Mouse (Mus musculus) midbrain, embryonic 12.5 days (tissue): ENCODE data around the gene L2hgdh. TPM values are rescaled to one million over a fixed set of nuclear protein-coding genes. Genes with fewer than 3 reads are reported as not detected.

Experiments used
- ATAC-seq: fragments of 200-750 bp; cut with Nextera tagmentation; 2 replicates; pipeline ENCODE4 v1.8.0; 2017; ENCODE audit warnings: low read depth, moderate TSS enrichment, moderate library complexity; ENCODE audit not compliant: low FRiP score
- H3K27ac ChIP-seq: fragments of 300-500 bp; sonication (generic); replicated peaks from 2 replicates; pipeline ENCODE4 v1.5.1; 2016; ENCODE audit warnings: mild to moderate bottlenecking
- H3K27me3 ChIP-seq: fragments of 300-500 bp; sonication (generic); 2 replicates; pipeline ENCODE4 v1.6.1; 2016; ENCODE audit warnings: mild to moderate bottlenecking
- H3K36me3 ChIP-seq: fragments of 300-500 bp; sonication (generic); 2 replicates; pipeline ENCODE4 v1.6.1; 2016
- H3K4me1 ChIP-seq: fragments of 300-500 bp; sonication (generic); 2 replicates; pipeline ENCODE4 v1.6.1; 2016
- H3K4me2 ChIP-seq: fragments of 300-500 bp; sonication (generic); replicated peaks from 2 replicates; pipeline ENCODE4 v1.6.1; 2016; ENCODE audit warnings: mild to moderate bottlenecking, moderate library complexity
- H3K4me3 ChIP-seq: fragments of 300-500 bp; sonication (generic); 2 replicates; pipeline ENCODE4 v1.5.1; 2016; ENCODE audit warnings: mild to moderate bottlenecking
- H3K9ac ChIP-seq: fragments of 300-500 bp; sonication (generic); replicated peaks from 2 replicates; pipeline ENCODE4 v1.6.1; 2016; ENCODE audit warnings: mild to moderate bottlenecking, moderate library complexity
- H3K9me3 ChIP-seq: fragments of 300-500 bp; sonication (generic); 2 replicates; pipeline ENCODE4 v1.6.1; 2016; ENCODE audit warnings: mild to moderate bottlenecking
- WGBS: fragments of 180-500 bp; shearing (Covaris S2); methylation state at CpG from one replicate; pipeline ENCODE4 v1.1.7; 2016; 5-methylcytosine and 5-hydroxymethylcytosine counted together
- polyA plus RNA-seq: library from polyadenylated mRNA; unstranded; fragments of >200 nt; fragmentation: Nextera tagmentation; extraction: Ambion mirVana; gene quantifications from 2 replicates; pipeline ENCODE4 v1.2.1, GENCODE M21; 2016

Gene L2hgdh
- 12.4 and 13.5 TPM in 2 replicates for polyA plus RNA-seq

- ATAC-seq = peak; percentile 97
- H3K27ac ChIP-seq = peak within 1 kb of the TSS; percentile 86
- H3K36me3 ChIP-seq = peaks cover 7% of the 10 kb centered on the region
- WGBS = 1% methylated on average over 60 of the region's 60 CpGs
- H3K4me1 ChIP-seq = peaks cover 16% of the 10 kb centered on the region
- peak within 1 kb of the TSS; percentile 87 for H3K4me2 ChIP-seq
- peak within 1 kb of the TSS; percentile 67 for H3K9ac ChIP-seq
- no peaks in the 10 kb centered on the region; the same call in 1 of the 2 replicates for H3K9me3 ChIP-seq
- H3K27me3 ChIP-seq = no peaks in the 10 kb centered on the region
- H3K4me3 ChIP-seq = peak within 1 kb of the TSS; percentile 64
Observed at GRCm38 (mm10) chr12:69724711-69725460, at the start of gene L2hgdh, which contains the start of gene Atp5s. L2hgdh (minus strand) TSS chr12:69724873. Atp5s (plus strand) TSS chr12:69724950.

GRCm38 (mm10) chr12:69768841-69769240 lies 44.2 kb upstream of the L2hgdh start:
- H3K4me1 ChIP-seq = peaks cover 26% of the 10 kb centered on the region
- no peaks in the 10 kb centered on the region for H3K36me3 ChIP-seq
- ATAC-seq = no peak
- WGBS = 85% methylated on average over 2 of the region's 2 CpGs
- H3K4me2 ChIP-seq = no peak overlapping the region
- no peak overlapping the region for H3K9ac ChIP-seq
- H3K27me3 ChIP-seq = no peaks in the 10 kb centered on the region
- H3K27ac ChIP-seq = no peak overlapping the region
- no peak overlapping the region for H3K4me3 ChIP-seq
- H3K9me3 ChIP-seq = no peaks in the 10 kb centered on the region

- Histone ChIP-seq H3K4me3 (no peak overlapping the region), H3K9ac (no peak overlapping the region), H3K36me3 (no peaks in the 10 kb centered on the region), H3K4me1 (peaks cover 26% of the 10 kb centered on the region), H3K4me2 (peak overlapping the region; percentile 9; the same call in 1 of the 2 replicates), H3K9me3 (no peaks in the 10 kb centered on the region), H3K27ac (no peak overlapping the region), H3K27me3 (no peaks in the 10 kb centered on the region)
- ATAC-seq = peak; percentile 49; the same call in 1 of the 2 replicates
- 38% methylated on average over 9 of the region's 9 CpGs for WGBS
Observed at GRCm38 (mm10) chr12:69767476-69768258, 43.0 kb upstream of the L2hgdh start.

- Histone ChIP-seq H3K4me2 (no peak overlapping the region), H3K9ac (no peak overlapping the region), H3K9me3 (no peaks in the 10 kb centered on the region), H3K27ac (no peak overlapping the region), H3K27me3 (no peaks in the 10 kb centered on the region), H3K36me3 (no peaks in the 10 kb centered on the region), H3K4me3 (no peak overlapping the region), H3K4me1 (peaks cover 26% of the 10 kb centered on the region)
- 88% methylated on average over 10 of the region's 10 CpGs for WGBS
- ATAC-seq = no peak
Observed at GRCm38 (mm10) chr12:69766185-69766904, 41.7 kb upstream of the L2hgdh start.

- Histone ChIP-seq H3K4me3 (no peak overlapping the region), H3K4me2 (no peak overlapping the region), H3K9ac (no peak overlapping the region), H3K4me1 (peaks cover 26% of the 10 kb centered on the region), H3K27me3 (no peaks in the 10 kb centered on the region), H3K36me3 (no peaks in the 10 kb centered on the region), H3K9me3 (no peaks in the 10 kb centered on the region), H3K27ac (no peak overlapping the region)
- ATAC-seq = no peak
- 80% methylated on average over 9 of the region's 9 CpGs for WGBS
Observed at GRCm38 (mm10) chr12:69765543-69765942, 40.9 kb upstream of the L2hgdh start.

GRCm38 (mm10) chr12:69761603-69762002 lies 36.9 kb upstream of the L2hgdh start:
- Histone ChIP-seq H3K9me3 (no peaks in the 10 kb centered on the region), H3K27ac (no peak overlapping the region), H3K9ac (no peak overlapping the region), H3K4me3 (no peak overlapping the region), H3K36me3 (no peaks in the 10 kb centered on the region), H3K4me1 (peaks cover 26% of the 10 kb centered on the region), H3K27me3 (no peaks in the 10 kb centered on the region), H3K4me2 (no peak overlapping the region)
- WGBS = 70% methylated on average over 2 of the region's 2 CpGs
- ATAC-seq = no peak

- 89% methylated on average over 20 of the region's 20 CpGs for WGBS
- ATAC-seq = no peak
Observed at GRCm38 (mm10) chr12:69760743-69761406, 36.2 kb upstream of the L2hgdh start.

GRCm38 (mm10) chr12:69760014-69760413 lies 35.3 kb upstream of the L2hgdh start:
- ATAC-seq = no peak
- no peak overlapping the region for H3K27ac ChIP-seq

More at GRCm38 (mm10) chr12:69760743-69761406, 36.2 kb upstream of the L2hgdh start:
- Histone ChIP-seq H3K36me3 (no peaks in the 10 kb centered on the region), H3K9me3 (no peaks in the 10 kb centered on the region), H3K27ac (no peak overlapping the region), H3K9ac (no peak overlapping the region), H3K4me2 (no peak overlapping the region), H3K4me3 (no peak overlapping the region), H3K27me3 (no peaks in the 10 kb centered on the region), H3K4me1 (peaks cover 19% of the 10 kb centered on the region)

GRCm38 (mm10) chr12:69759267-69759885 lies 34.7 kb upstream of the L2hgdh start:
- H3K4me2 ChIP-seq = no peak overlapping the region
- no peaks in the 10 kb centered on the region for H3K27me3 ChIP-seq
- no peak overlapping the region for H3K9ac ChIP-seq
- H3K4me3 ChIP-seq = no peak overlapping the region
- ATAC-seq = no peak
- H3K9me3 ChIP-seq = no peaks in the 10 kb centered on the region
- WGBS = 50% methylated on average over 6 of the region's 7 CpGs
- H3K4me1 ChIP-seq = peaks cover 14% of the 10 kb centered on the region
- H3K27ac ChIP-seq = no peak overlapping the region
- H3K36me3 ChIP-seq = no peaks in the 10 kb centered on the region

More at GRCm38 (mm10) chr12:69760014-69760413, 35.3 kb upstream of the L2hgdh start:
- WGBS = 74% methylated on average over 6 of the region's 6 CpGs
- no peak overlapping the region for H3K4me3 ChIP-seq
- no peaks in the 10 kb centered on the region for H3K9me3 ChIP-seq
- no peak overlapping the region for H3K4me2 ChIP-seq
- H3K36me3 ChIP-seq = no peaks in the 10 kb centered on the region
- peaks cover 14% of the 10 kb centered on the region for H3K4me1 ChIP-seq
- H3K9ac ChIP-seq = no peak overlapping the region
- no peaks in the 10 kb centered on the region for H3K27me3 ChIP-seq

- Histone ChIP-seq H3K9me3 (no peaks in the 10 kb centered on the region), H3K27me3 (no peaks in the 10 kb centered on the region), H3K4me2 (peak overlapping the region; percentile 51), H3K4me1 (peaks cover 14% of the 10 kb centered on the region), H3K27ac (no peak overlapping the region), H3K9ac (no peak overlapping the region; the same call in 1 of the 2 replicates), H3K4me3 (peak overlapping the region; percentile 23), H3K36me3 (no peaks in the 10 kb centered on the region)
- ATAC-seq = peak; percentile 68; the same call in 1 of the 2 replicates
- WGBS = 12% methylated on average over 19 of the region's 22 CpGs
Observed at GRCm38 (mm10) chr12:69758221-69759185, 33.8 kb upstream of the L2hgdh start.
